Mouse (Mus musculus) midbrain, embryonic 12.5 days (tissue): ENCODE measurements around the gene Mov10. TPM values are rescaled to one million over a fixed set of nuclear protein-coding genes. Genes with fewer than 3 reads are reported as not detected.

Experiments
- polyA plus RNA-seq: library from polyadenylated mRNA; unstranded; fragments of >200 nt; fragmentation: Nextera tagmentation; extraction: Ambion mirVana; gene quantifications from 2 replicates; pipeline ENCODE4 v1.2.1, GENCODE M21; 2016

Mov10 gene
- polyA plus RNA-seq, 1 experiment from 2014 or later, result 14.6 TPM

Other genes starting within 250 kb of the Mov10 start
- gene Slc16a1, start 179.9 kb downstream of the Mov10 start, polyA plus RNA-seq, result 21.4 and 23.6 TPM in 2 replicates
- 0.66 and 0.86 TPM in 2 replicates for gene Ppm1j, start 37.5 kb downstream of the Mov10 start, polyA plus RNA-seq
- not detected in 2 replicates for gene Fam19a3, start 36.7 kb downstream of the Mov10 start, polyA plus RNA-seq
- gene Rhoc, start 30.2 kb downstream of the Mov10 start, polyA plus RNA-seq, result 69.3 and 78.9 TPM in 2 replicates
- gene St7l, start 45.4 kb upstream of the Mov10 start, polyA plus RNA-seq, result 40.9 and 44.5 TPM in 2 replicates
- 220 and 225 TPM in 2 replicates for gene Capza1, start 45.9 kb upstream of the Mov10 start, polyA plus RNA-seq
- gene Wnt2b, start 143.4 kb upstream of the Mov10 start, polyA plus RNA-seq, result 1.3 and 1.7 TPM in 2 replicates
- 53.3 and 63.5 TPM in 2 replicates for gene Cttnbp2nl, start 234.6 kb upstream of the Mov10 start, polyA plus RNA-seq
- gene 4930564D02Rik, start 248.3 kb upstream of the Mov10 start, polyA plus RNA-seq, result not detected in 2 replicates